Mouse (Mus musculus) embryonic facial prominence, embryonic 14.5 days (tissue): ENCODE measurements around the gene Slamf8. TPM values are rescaled to one million over a fixed set of nuclear protein-coding genes. Genes with fewer than 3 reads are reported as not detected.

Source experiments
- ATAC-seq: fragments of 200-750 bp; cut with Nextera tagmentation; 2 replicates; pipeline ENCODE4 v1.8.0; 2017; ENCODE audit warnings: low read depth, moderate number of reproducible peaks, moderate TSS enrichment
- DNase-seq: peaks from one replicate; pipeline ENCODE4 v3.0.0-alpha.2; 2015; ENCODE audit warnings: low spot score
- H3K27ac ChIP-seq: fragments of 300-500 bp; sonication (generic); replicated peaks from 2 replicates; pipeline ENCODE4 v1.5.1; 2014; ENCODE audit warnings: low read depth, mild to moderate bottlenecking, low read length, moderate library complexity
- H3K27me3 ChIP-seq: fragments of 300-500 bp; sonication (generic); replicated peaks from 2 replicates; pipeline ENCODE4 v1.6.1; 2014; ENCODE audit warnings: low read length; ENCODE audit not compliant: control insufficient read depth, insufficient read depth
- H3K36me3 ChIP-seq: fragments of 300-500 bp; sonication (generic); 2 replicates; pipeline ENCODE4 v1.6.1; 2014; ENCODE audit warnings: low read length, mixed read lengths; ENCODE audit not compliant: control insufficient read depth, insufficient read depth
- H3K4me1 ChIP-seq: fragments of 300-500 bp; sonication (generic); 2 replicates; pipeline ENCODE4 v1.6.1; 2014; ENCODE audit warnings: antibody characterized with exemption, low read length; ENCODE audit not compliant: control insufficient read depth, insufficient read depth
- H3K4me2 ChIP-seq: fragments of 300-500 bp; sonication (generic); 2 replicates; pipeline ENCODE4 v1.6.1; 2014; ENCODE audit warnings: low read depth, mild to moderate bottlenecking, low read length, moderate library complexity, mixed read lengths
- H3K4me3 ChIP-seq: fragments of 300-500 bp; sonication (generic); 2 replicates; pipeline ENCODE4 v1.5.1; 2014; ENCODE audit warnings: low read depth, mild to moderate bottlenecking, low read length
- H3K9ac ChIP-seq: fragments of 300-500 bp; sonication (generic); 2 replicates; pipeline ENCODE4 v1.6.1; 2014; ENCODE audit warnings: low read depth, mild to moderate bottlenecking, low read length, moderate library complexity, mixed read lengths
- H3K9me3 ChIP-seq: fragments of 300-500 bp; sonication (generic); 2 replicates; pipeline ENCODE4 v1.6.1; 2016; ENCODE audit warnings: low read length; ENCODE audit not compliant: control insufficient read depth
- WGBS: fragments of 180-500 bp; shearing (Covaris S2); extraction: QIAGEN DNeasy Blood & Tissue Kit; methylation state at CpG from one replicate; pipeline ENCODE4 v1.1.7; 2014; 5-methylcytosine and 5-hydroxymethylcytosine counted together
- polyA plus RNA-seq: library from polyadenylated mRNA; unstranded; fragments of >200 nt; fragmentation: Nextera tagmentation; extraction: Ambion mirVana; gene quantifications from 2 replicates; pipeline ENCODE4 v1.2.1, GENCODE M21; 2014

The Slamf8 gene
- polyA plus RNA-seq, 1 experiment from 2014 or later, result not detected

- H3K4me2 ChIP-seq, result no peak overlapping the region
- H3K27ac ChIP-seq, result no peak overlapping the region; the same call in 1 of the 2 replicates
- WGBS, result 30% methylated on average over 7 of the region's 7 CpGs
- H3K36me3 ChIP-seq, result no peaks in the 10 kb centered on the region
- no peaks in the 10 kb centered on the region; the same call in 1 of the 2 replicates for H3K4me1 ChIP-seq
- DNase-seq (peak; percentile 30), ATAC-seq (no peak)
- H3K9ac ChIP-seq, result no peak overlapping the region
- H3K9me3 ChIP-seq, result no peaks in the 10 kb centered on the region
- no peak overlapping the region for H3K4me3 ChIP-seq
- H3K27me3 ChIP-seq, result no peaks in the 10 kb centered on the region
These were observed 39.5 kb upstream of the Slamf8 start for GRCm38 (mm10) chr1:172629831-172630230.

- WGBS, result 95% methylated on average over 3 of the region's 3 CpGs
- no peak for DNase-seq
These were observed 35.9 kb upstream of the Slamf8 start for GRCm38 (mm10) chr1:172626306-172626705.

GRCm38 (mm10) chr1:172624081-172624480 lies 33.7 kb upstream of the Slamf8 start:
- Histone ChIP-seq H3K9ac (no peak overlapping the region), H3K9me3 (no peaks in the 10 kb centered on the region), H3K4me2 (no peak overlapping the region), H3K36me3 (no peaks in the 10 kb centered on the region), H3K4me3 (no peak overlapping the region), H3K27me3 (no peaks in the 10 kb centered on the region), H3K27ac (no peak overlapping the region), H3K4me1 (no peaks in the 10 kb centered on the region)
- ATAC-seq (no peak), DNase-seq (no peak)
- 77% methylated on average over 3 of the region's 3 CpGs for WGBS

More at GRCm38 (mm10) chr1:172626306-172626705, 35.9 kb upstream of the Slamf8 start:
- Histone ChIP-seq H3K9me3 (no peaks in the 10 kb centered on the region), H3K27me3 (no peaks in the 10 kb centered on the region), H3K4me3 (no peak overlapping the region), H3K9ac (no peak overlapping the region), H3K36me3 (no peaks in the 10 kb centered on the region), H3K27ac (no peak overlapping the region), H3K4me1 (no peaks in the 10 kb centered on the region; the same call in 1 of the 2 replicates), H3K4me2 (no peak overlapping the region)
- ATAC-seq, result no peak

- Histone ChIP-seq H3K9ac (no peak overlapping the region), H3K36me3 (no peaks in the 10 kb centered on the region), H3K27ac (no peak overlapping the region), H3K4me2 (no peak overlapping the region), H3K4me3 (no peak overlapping the region), H3K9me3 (no peaks in the 10 kb centered on the region), H3K27me3 (no peaks in the 10 kb centered on the region), H3K4me1 (no peaks in the 10 kb centered on the region)
- 66% methylated on average over 5 of the region's 5 CpGs for WGBS
- ATAC-seq (no peak), DNase-seq (no peak)
These were observed 33.2 kb upstream of the Slamf8 start for GRCm38 (mm10) chr1:172623599-172623998.

- Histone ChIP-seq H3K36me3 (no peaks in the 10 kb centered on the region), H3K4me2 (no peak overlapping the region), H3K27ac (no peak overlapping the region), H3K4me1 (peaks cover 12% of the 10 kb centered on the region), H3K9me3 (no peaks in the 10 kb centered on the region), H3K27me3 (no peaks in the 10 kb centered on the region), H3K9ac (no peak overlapping the region), H3K4me3 (no peak overlapping the region)
- ATAC-seq (no peak), DNase-seq (peak; percentile 22)
- 28% methylated on average over 7 of the region's 7 CpGs for WGBS
These were observed 28.9 kb upstream of the Slamf8 start for GRCm38 (mm10) chr1:172619235-172619634.

GRCm38 (mm10) chr1:172618141-172618540 lies 27.8 kb upstream of the Slamf8 start:
- H3K9ac ChIP-seq, result no peak overlapping the region
- no peaks in the 10 kb centered on the region for H3K9me3 ChIP-seq
- H3K4me1 ChIP-seq, result peaks cover 12% of the 10 kb centered on the region
- 20% methylated on average over 4 of the region's 4 CpGs for WGBS
- no peaks in the 10 kb centered on the region for H3K36me3 ChIP-seq
- H3K27me3 ChIP-seq, result no peaks in the 10 kb centered on the region
- H3K27ac ChIP-seq, result no peak overlapping the region
- peak; percentile 64 for DNase-seq
- peak overlapping the region; percentile 57; the same call in 1 of the 2 replicates for H3K4me2 ChIP-seq
- no peak overlapping the region for H3K4me3 ChIP-seq
- ATAC-seq, result peak; percentile 71

GRCm38 (mm10) chr1:172617365-172618076 lies 27.2 kb upstream of the Slamf8 start:
- WGBS, result 16% methylated on average over 14 of the region's 14 CpGs
- DNase-seq (peak; percentile 31), ATAC-seq (peak; percentile 12; the same call in 1 of the 2 replicates)
- H3K9ac ChIP-seq, result no peak overlapping the region; the same call in 1 of the 2 replicates
- H3K4me1 ChIP-seq, result peaks cover 12% of the 10 kb centered on the region
- no peaks in the 10 kb centered on the region for H3K27me3 ChIP-seq
- peak overlapping the region; percentile 31 for H3K4me3 ChIP-seq
- no peak overlapping the region for H3K27ac ChIP-seq
- H3K4me2 ChIP-seq, result peak overlapping the region; percentile 57
- no peaks in the 10 kb centered on the region for H3K36me3 ChIP-seq
- H3K9me3 ChIP-seq, result no peaks in the 10 kb centered on the region

- no peaks in the 10 kb centered on the region for H3K9me3 ChIP-seq
- peak; percentile 43 for DNase-seq
- H3K27me3 ChIP-seq, result no peaks in the 10 kb centered on the region
- H3K4me1 ChIP-seq, result peaks cover 12% of the 10 kb centered on the region
- no peaks in the 10 kb centered on the region for H3K36me3 ChIP-seq
- H3K4me2 ChIP-seq, result peak overlapping the region; percentile 57
- 15% methylated on average over 22 of the region's 22 CpGs for WGBS
- peak; percentile 75 for ATAC-seq
- 0 out of 2 replicates have a peak overlapping the region, but pooled peaks have one; percentile 11 for H3K27ac ChIP-seq
- H3K9ac ChIP-seq, result peak overlapping the region; percentile 50
- H3K4me3 ChIP-seq, result peak overlapping the region; percentile 31
These were observed 26.4 kb upstream of the Slamf8 start for GRCm38 (mm10) chr1:172616537-172617300.
